Mouse (Mus musculus): ENCODE measurements at regions not wholly inside any gene's neighbourhood (a gene's known extent, or its start where the extent isn't known, plus 50 kb on each side); places are given as distances from the start of the nearest gene placed in this dataset.

DNA sequence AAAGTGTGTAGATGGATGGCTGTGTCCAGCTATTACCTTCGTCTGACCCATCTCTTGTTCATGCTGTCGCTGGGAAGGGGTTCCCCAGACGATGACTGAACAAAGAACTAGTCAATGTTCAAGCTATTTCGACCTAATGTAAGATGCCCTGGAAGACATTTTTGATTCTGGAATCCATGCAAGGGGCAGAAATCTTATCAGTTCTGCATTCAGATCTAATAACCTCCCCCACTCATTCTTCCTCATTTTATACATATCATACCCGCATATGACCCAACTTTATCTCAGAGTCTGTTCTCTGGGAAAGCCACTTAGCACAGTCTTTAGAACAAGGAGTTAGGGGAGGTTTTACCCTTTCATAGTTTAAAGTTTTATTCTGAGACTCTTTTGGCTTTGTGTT lies 52.2 kb upstream of the 2310009B15Rik start:
- no peak for DNase-seq (ENCODE audit: extremely low spot score in 1 of 2, low spot score in 1 of 2)

DNA sequence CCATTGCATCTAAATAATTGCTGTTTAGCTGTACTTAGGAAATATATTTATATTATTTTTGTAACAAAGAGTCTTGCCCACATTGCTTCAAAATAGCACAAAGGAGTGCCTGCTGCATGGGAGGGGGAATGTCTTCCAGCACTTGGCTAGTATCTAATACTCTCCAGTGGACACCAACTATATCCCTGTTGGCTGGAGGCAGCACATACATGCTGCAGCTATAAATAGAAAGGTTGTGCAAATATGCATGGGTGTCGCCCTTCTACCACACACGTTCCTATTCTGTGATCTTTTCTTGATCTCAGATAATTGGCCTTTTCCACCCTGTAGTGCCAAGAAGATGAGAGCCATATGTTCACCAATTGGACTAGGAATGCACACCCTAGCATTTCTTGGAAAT lies 53.0 kb upstream of the 2310009B15Rik start:
- DNase-seq (ENCODE audit: extremely low spot score in 1 of 2, low spot score in 1 of 2) = no peak

DNA sequence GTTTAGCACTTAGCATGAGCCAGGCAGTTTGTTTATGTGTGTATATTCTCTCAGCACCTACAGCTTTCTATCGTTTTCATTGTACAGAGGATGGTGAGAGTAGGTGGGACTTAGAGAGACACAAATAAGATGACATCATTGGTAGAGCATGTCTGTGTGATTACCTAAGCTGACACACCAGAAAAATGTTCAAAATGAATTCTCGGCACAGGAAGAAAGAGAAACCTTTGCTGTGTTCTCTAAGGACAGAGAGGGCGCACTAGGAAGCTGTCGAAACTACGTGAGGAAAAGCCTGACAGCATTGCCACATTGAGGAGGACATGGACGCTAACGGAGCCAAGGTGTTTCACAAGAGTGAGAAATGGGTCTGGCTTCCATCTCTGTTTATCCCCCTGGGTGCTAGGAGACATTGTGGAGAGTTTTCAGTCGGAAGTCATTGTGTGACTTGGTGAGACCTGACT lies 51.0 kb upstream of the Dennd1b start:
- peak in 1 of 2 experiments; percentile 20 for DNase-seq (ENCODE audit: extremely low spot score in 1 of 2, low spot score in 1 of 2)

DNA sequence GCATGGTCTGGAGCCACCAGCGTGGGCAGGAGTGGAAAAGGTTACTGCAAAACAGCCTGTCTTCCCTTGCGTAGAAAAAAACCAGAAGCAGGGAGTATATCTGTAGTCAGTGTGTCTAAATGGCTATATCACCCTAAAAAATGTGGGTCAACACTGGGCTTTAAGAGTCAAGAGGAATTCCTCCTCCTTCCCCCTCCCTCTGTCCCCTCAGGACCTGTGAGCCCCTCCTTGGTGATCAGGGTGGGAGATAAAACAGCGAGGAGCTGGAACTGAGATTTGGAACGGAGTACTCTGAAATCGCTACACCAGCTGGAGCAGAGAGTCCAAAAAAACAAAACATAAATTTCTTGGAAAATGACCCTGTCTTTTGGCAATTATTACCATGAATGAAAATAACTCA lies 50.3 kb upstream of the Dennd1b start:
- no peak for DNase-seq (ENCODE audit: extremely low spot score in 1 of 2, low spot score in 1 of 2)

DNA sequence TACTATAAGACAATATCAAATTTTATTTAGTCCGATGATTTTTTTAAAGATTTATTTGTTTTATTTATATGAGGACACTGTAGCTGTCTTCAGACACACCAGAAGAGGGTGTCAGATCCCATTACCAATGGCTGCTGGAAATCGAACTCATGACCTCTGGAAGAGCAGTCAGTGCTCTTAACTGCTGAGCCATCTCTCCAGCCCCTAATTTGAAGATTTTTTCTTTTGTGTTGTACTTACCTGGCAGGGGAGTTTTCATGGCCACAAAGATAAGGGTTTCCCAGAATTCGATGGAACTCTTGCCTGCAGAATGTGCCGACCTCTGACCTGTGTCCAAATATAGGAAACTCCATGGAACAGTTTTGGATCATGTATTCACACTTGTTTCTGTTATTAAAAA lies 49.8 kb upstream of the Dennd1b start:
- no peak for DNase-seq (ENCODE audit: extremely low spot score in 1 of 2, low spot score in 1 of 2)

Data from frontal cortex, adult 2 months (tissue).